In genomic region chr14:11865872-11866271, GRCm38 (mm10) we compare ENCODE assay signal across 22 mouse cellular contexts.
DNase-seq lines count a peak whose midpoint lies in the region; ATAC-seq lines count a peak whose summit lies in the region.
"Had no signal": no experiment of that assay in that cellular context is flagged by ENCODE, and none has a peak within 500 bp of the region (broad histone marks: within the 10 kb centered on the region; RNA-seq: fewer than 3 reads in every experiment).

No protein-coding gene starts in this region.

- peaks cover 29% of the 10 kb centered on the region for H3K4me1 ChIP-seq in embryonic facial prominence, embryonic 12.5 days
- peaks cover 58% of the 10 kb centered on the region for H3K4me1 ChIP-seq in embryonic facial prominence, embryonic 10.5 days
- H3K4me1 ChIP-seq in kidney, embryonic 14.5 days (ENCODE audit: control insufficient read depth, insufficient read depth, low read length): 0 out of 2 replicates have a peak, but pooled peaks cover 11% of the 10 kb centered on the region

- no peak overlapping the region for H3K4me2 ChIP-seq in embryonic facial prominence, embryonic 12.5 days (replicated peaks)
- no peak overlapping the region for H3K4me2 ChIP-seq in kidney, embryonic 14.5 days (replicated peaks; ENCODE audit: low read depth, low read length)
- H3K4me2 ChIP-seq: embryonic facial prominence, embryonic 15.5 days; heart, embryonic 12.5 days; hindbrain, embryonic 14.5 days had no signal

- no peaks in the 10 kb centered on the region for H3K9me3 ChIP-seq in embryonic facial prominence, embryonic 12.5 days
- no peaks in the 10 kb centered on the region for H3K9me3 ChIP-seq in embryonic facial prominence, embryonic 10.5 days
- H3K9me3 ChIP-seq in kidney, embryonic 14.5 days (ENCODE audit: control insufficient read depth, low read length): no peaks in the 10 kb centered on the region
- H3K9me3 ChIP-seq: embryonic facial prominence, embryonic 15.5 days; forebrain, embryonic 10.5 days; heart, embryonic 12.5 days; hindbrain, embryonic 10.5 days had no signal

- no peak for DNase-seq in embryonic facial prominence, embryonic 10.5 days (ENCODE audit: low spot score)
- peak; percentile 17 for DNase-seq in kidney, adult 18-20 months
- DNase-seq in kidney, postnatal 36 days: peak; percentile 24 to 32
- no peak for DNase-seq in kidney, postnatal 25 days
- peak; percentile 52 for DNase-seq in large intestine, adult 2 months (ENCODE audit: low read depth, low spot score)
- DNase-seq in cerebellum, adult 11 months: no peak
- DNase-seq: adrenal gland, postnatal 10 days; B cell, adult 2 months; cerebellum, adult 18-20 months; cerebellum, adult 9-11 months; cerebellum, postnatal 36 days had no signal

- ATAC-seq in embryonic facial prominence, embryonic 12.5 days (ENCODE audit: insufficient number of reproducible peaks, insufficient read depth, low FRiP score, low TSS enrichment): no peak
- no peak for ATAC-seq in kidney, embryonic 14.5 days (ENCODE audit: low FRiP score, low TSS enrichment)
- ATAC-seq: CD4-positive, CD25-positive, alpha-beta regulatory T cell, adult 4 months; forebrain, embryonic 14.5 days had no signal

- H3K36me3 ChIP-seq in embryonic facial prominence, embryonic 12.5 days: no peaks in the 10 kb centered on the region
- no peaks in the 10 kb centered on the region for H3K36me3 ChIP-seq in embryonic facial prominence, embryonic 10.5 days (replicated peaks)
- H3K36me3 ChIP-seq in kidney, embryonic 14.5 days (ENCODE audit: control insufficient read depth, insufficient read depth, low read length): no peaks in the 10 kb centered on the region
- H3K36me3 ChIP-seq: embryonic facial prominence, embryonic 15.5 days; forebrain, embryonic 10.5 days; G1E; heart, embryonic 12.5 days; hindbrain, embryonic 10.5 days had no signal

- H3K4me3 ChIP-seq in embryonic facial prominence, embryonic 12.5 days: no peak overlapping the region
- H3K4me3 ChIP-seq in embryonic facial prominence, embryonic 10.5 days: no peak overlapping the region
- H3K4me3 ChIP-seq in kidney, embryonic 14.5 days (ENCODE audit: low read length): no peak overlapping the region
- H3K4me3 ChIP-seq: embryonic facial prominence, embryonic 15.5 days; erythroblast, embryonic 14.5 days; forebrain, embryonic 10.5 days; heart, embryonic 12.5 days; hindbrain, embryonic 10.5 days had no signal

- H3K27ac ChIP-seq in embryonic facial prominence, embryonic 12.5 days: peak overlapping the region; percentile 46; the same call in 1 of the 2 replicates
- H3K27ac ChIP-seq in embryonic facial prominence, embryonic 10.5 days (replicated peaks): no peak overlapping the region
- H3K27ac ChIP-seq in kidney, embryonic 14.5 days (ENCODE audit: low read depth, low read length): no peak overlapping the region
- H3K27ac ChIP-seq: forebrain, embryonic 10.5 days; hindbrain, embryonic 10.5 days; hindbrain, embryonic 14.5 days had no signal

- 58% methylated on average over 6 of the region's 6 CpGs for WGBS in embryonic facial prominence, embryonic 12.5 days
- 69% methylated on average over 6 of the region's 6 CpGs for WGBS in embryonic facial prominence, embryonic 10.5 days
- WGBS in kidney, embryonic 14.5 days: 82% methylated on average over 6 of the region's 6 CpGs
- WGBS in large intestine, adult 2 months: 45% methylated on average over 6 of the region's 6 CpGs

- no peak overlapping the region for H3K9ac ChIP-seq in embryonic facial prominence, embryonic 12.5 days
- no peak overlapping the region for H3K9ac ChIP-seq in kidney, embryonic 14.5 days (ENCODE audit: low read depth, low read length)
- H3K9ac ChIP-seq: embryonic facial prominence, embryonic 15.5 days; heart, embryonic 12.5 days; hindbrain, embryonic 14.5 days had no signal

- no peaks in the 10 kb centered on the region for H3K27me3 ChIP-seq in embryonic facial prominence, embryonic 12.5 days
- H3K27me3 ChIP-seq in embryonic facial prominence, embryonic 10.5 days (replicated peaks; ENCODE audit: low read depth, poor library complexity, severe bottlenecking): no peaks in the 10 kb centered on the region
- H3K27me3 ChIP-seq in kidney, embryonic 14.5 days (ENCODE audit: control insufficient read depth, insufficient read depth, low read length): no peaks in the 10 kb centered on the region
- H3K27me3 ChIP-seq: embryonic facial prominence, embryonic 15.5 days; heart, embryonic 12.5 days had no signal

Comparison
In these comparisons a context has a peak if more than half of its experiments do, and no peak if none do; other contexts are left out.
1. DNase-seq: peak in kidney, adult 18-20 months (single experiment), kidney, postnatal 36 days (2 of 2) and large intestine, adult 2 months (single experiment); none in embryonic facial prominence, embryonic 10.5 days (single experiment), kidney, postnatal 25 days (0 of 2) and cerebellum, adult 11 months (single experiment).